Mouse (Mus musculus): ENCODE results near the gene Mmrn2. TPM values are rescaled to one million over a fixed set of nuclear protein-coding genes. Genes with fewer than 3 reads are reported as not detected.
A peak's percentile ranks its signal among the peaks of the same experiment; 100 is the strongest.
"Not testable (repeated sequence)": the region's sequence is repeated elsewhere in the genome, so short reads cannot be mapped to it uniquely, and the experiment has no call there.

Gene Mmrn2
- polyA plus RNA-seq, 1 experiment from 2014 or later: 29.2 TPM

DNA sequence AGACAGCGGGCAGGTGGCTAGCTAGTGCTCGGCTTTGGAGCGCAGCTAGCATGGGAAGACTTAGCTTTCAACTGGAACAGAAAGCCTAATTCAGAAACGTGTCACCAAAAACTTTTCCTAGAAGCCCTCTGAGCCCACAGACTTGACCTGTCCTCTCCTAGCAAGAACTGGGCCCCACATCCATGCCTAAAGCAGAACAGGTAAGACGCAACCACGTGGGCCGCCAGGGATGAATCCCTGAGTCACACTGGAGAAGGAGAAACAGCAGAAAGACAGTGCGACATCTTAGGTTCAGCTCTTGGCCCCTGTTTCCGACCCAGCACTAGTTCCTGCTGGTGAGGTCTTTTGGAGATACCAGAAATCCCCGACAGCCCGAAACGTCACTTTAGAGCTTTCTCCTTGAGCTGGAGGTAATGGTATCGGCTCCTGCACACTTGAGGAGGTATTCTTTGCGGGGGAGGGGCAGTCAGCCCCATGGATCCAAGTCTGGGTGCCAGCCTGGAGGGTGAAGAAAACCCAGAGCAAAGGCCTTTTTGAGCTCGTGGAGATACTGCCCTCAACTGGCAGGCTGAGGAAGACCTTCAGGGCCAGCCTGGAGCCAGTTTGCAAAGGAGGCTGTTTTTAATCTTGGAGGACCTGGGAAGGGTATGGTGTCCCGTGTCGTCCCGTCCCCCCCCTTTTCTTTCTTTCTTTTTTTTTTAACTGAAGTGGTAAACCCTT is 12.4 kb upstream of the Mmrn2 start:
- ATAC-seq (ENCODE audit: extremely low read depth, insufficient number of reproducible peaks, low FRiP score, low TSS enrichment): no peak
- Histone ChIP-seq H3K4me3 (peak overlapping the region; percentile 55), H3K4me1 (peaks cover 15% of the 10 kb centered on the region), H3K4me2 (peak overlapping the region; percentile 94), H3K9me3 (no peaks in the 10 kb centered on the region), H3K27ac (replicated peaks) (no peak overlapping the region), H3K9ac (peak overlapping the region; percentile 75), H3K36me3 (no peaks in the 10 kb centered on the region), H3K27me3 (replicated peaks) (peaks cover 14% of the 10 kb centered on the region; the same call in 1 of the 2 replicates)
- 28% methylated on average over 18 of the region's 18 CpGs for WGBS

DNA sequence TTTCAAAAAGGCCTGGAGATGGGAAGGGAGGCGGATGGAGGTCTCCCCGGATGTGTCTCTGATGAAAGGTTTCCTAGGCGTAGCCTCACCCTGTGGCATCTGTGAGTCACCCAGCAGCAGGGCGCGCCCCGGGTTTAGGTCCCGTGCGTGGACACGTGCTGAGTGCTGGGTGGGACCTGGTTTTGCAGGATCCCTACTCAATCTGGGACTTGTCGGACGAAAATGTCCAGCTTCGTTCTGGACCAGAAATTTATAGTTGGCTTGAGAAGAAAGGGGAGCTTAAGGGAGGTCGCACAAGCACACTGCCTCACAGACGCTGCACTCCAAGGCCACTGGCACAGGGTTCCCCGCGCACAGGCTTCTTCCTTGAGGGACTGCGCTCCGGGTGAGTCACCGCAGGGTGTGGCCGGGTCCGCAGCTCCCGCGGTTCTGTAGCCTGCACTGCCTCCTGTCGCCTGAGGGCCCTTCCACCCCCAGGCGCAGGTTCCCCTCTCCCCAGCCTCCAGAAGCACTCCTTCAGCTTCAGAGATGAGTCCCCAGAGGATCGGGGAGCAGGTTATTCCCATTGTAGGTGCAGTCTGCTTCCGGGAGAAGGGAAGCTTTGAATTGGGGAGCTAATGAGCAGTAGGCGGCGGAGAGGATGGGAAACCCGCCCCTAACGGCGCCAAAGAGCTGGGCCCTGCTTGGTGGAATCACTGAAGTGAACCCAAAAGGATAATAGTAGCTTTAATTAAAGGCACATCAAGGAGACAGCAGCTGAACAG is 11.6 kb upstream of the Mmrn2 start:
- H3K27me3 ChIP-seq (replicated peaks): peaks cover 14% of the 10 kb centered on the region; the same call in 1 of the 2 replicates
- H3K4me2 ChIP-seq: peak overlapping the region; percentile 94
- no peaks in the 10 kb centered on the region for H3K9me3 ChIP-seq
- no peaks in the 10 kb centered on the region for H3K36me3 ChIP-seq
- peak; percentile 61; the same call in 1 of the 2 replicates for ATAC-seq (ENCODE audit: extremely low read depth, insufficient number of reproducible peaks, low FRiP score, low TSS enrichment)
- H3K4me3 ChIP-seq: peak overlapping the region; percentile 55
- H3K4me1 ChIP-seq: peaks cover 15% of the 10 kb centered on the region
- 2% methylated on average over 32 of the region's 32 CpGs for WGBS
- H3K27ac ChIP-seq (replicated peaks): no peak overlapping the region
- H3K9ac ChIP-seq: peak overlapping the region; percentile 75

DNA sequence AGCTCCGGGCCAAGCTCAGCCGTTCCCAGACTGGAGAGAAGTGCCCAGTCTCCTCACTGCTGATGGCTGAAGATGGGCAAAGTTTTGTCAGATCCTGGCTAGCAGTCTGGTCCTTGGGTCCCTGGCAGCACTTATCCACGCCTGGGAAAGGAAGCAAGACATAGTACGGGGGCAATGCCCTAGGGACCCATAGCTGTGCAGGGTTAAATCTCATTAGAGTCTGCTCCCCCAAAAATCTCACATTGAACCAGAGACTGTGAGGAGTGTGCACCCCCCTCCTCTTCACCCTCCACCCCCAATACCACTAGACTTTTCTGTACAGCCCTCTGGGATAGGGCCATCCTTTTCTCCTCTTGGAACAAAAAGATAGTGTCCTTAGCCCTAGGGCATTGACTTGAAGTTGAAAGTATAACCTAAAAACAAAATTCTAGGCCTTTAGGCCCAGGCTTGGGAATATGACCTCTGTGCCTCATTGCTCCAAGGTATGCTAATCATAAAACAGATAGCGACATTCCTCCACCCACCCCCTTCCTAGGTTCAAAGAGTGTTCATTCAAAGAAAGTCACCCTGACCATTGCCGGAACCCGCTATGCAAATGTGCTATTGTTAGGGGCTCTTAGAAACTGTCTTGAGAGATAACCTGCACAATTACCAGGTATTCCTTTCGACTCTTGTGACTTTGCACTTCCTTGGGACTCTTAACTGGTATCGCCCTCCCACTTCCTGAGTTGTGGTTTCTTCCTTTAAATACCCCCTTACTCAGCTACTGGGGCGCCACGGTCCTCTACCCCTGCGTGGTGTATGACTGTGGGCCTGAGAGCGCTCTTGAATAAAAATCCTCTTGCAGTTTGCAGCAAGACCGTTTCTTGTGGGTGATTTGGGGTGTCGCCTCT is 10.8 kb upstream of the Mmrn2 start:
- not testable (repeated sequence) for H3K9me3 ChIP-seq; ATAC-seq (ENCODE audit: extremely low read depth, insufficient number of reproducible peaks, low FRiP score, low TSS enrichment); H3K27ac ChIP-seq (replicated peaks); H3K36me3 ChIP-seq
- peaks cover 14% of the 10 kb centered on the region; the same call in 1 of the 2 replicates for H3K27me3 ChIP-seq (replicated peaks)
- peak overlapping the region; percentile 94 for H3K4me2 ChIP-seq
- H3K4me1 ChIP-seq: peaks cover 15% of the 10 kb centered on the region
- 73% methylated on average over 15 of the region's 15 CpGs for WGBS
- peak overlapping the region; percentile 55 for H3K4me3 ChIP-seq
- peak overlapping the region; percentile 75 for H3K9ac ChIP-seq

DNA sequence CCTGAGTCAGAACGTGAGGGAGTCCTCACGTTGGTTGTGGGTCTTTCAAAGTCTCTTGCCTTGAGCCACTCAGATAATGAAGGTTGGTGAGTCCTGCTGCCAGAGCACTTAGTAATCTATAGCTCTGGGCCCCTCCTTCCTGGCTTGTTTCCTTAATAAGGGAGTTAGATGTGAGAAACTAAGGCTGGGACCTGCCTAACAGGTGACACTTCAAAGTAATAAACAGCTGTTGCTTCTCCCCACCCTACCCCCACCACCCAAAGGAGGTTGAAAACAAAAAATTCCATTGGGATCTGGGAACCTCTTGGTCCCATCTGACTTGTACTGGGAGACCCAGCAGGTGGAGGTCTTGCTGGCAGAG is 10.1 kb upstream of the Mmrn2 start:
- ATAC-seq (ENCODE audit: extremely low read depth, insufficient number of reproducible peaks, low FRiP score, low TSS enrichment): no peak
- Histone ChIP-seq H3K9me3 (no peaks in the 10 kb centered on the region), H3K4me3 (no peak overlapping the region), H3K27ac (replicated peaks) (no peak overlapping the region), H3K36me3 (no peaks in the 10 kb centered on the region), H3K27me3 (replicated peaks) (peaks cover 14% of the 10 kb centered on the region; the same call in 1 of the 2 replicates), H3K4me2 (no peak overlapping the region), H3K9ac (no peak overlapping the region), H3K4me1 (peaks cover 15% of the 10 kb centered on the region)
- WGBS: 73% methylated on average over 2 of the region's 2 CpGs

DNA sequence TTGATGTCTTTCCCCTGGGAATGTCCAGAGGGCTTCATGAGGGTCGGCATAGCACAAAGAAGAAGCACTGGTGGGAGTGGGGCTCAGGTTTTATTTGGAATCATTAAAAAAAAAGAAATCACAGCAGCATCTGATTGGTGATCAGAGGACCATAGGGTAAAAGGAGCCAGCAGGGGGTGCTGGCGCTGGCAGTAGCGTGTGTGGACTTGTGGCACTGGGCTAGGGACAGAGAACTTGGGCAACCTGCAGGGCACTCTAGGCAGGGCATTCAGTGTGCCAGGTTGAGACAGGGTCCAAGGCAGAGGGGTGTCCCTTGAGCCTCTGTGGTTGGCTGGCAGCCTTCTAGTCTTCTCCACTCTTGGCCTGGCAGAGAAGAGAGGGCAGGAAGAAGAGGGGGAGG is 5.1 kb upstream of the Mmrn2 start:
- Histone ChIP-seq H3K4me2 (no peak overlapping the region), H3K27ac (replicated peaks) (no peak overlapping the region), H3K36me3 (no peaks in the 10 kb centered on the region), H3K9ac (no peak overlapping the region), H3K9me3 (no peaks in the 10 kb centered on the region), H3K27me3 (replicated peaks) (no peaks in the 10 kb centered on the region), H3K4me3 (no peak overlapping the region), H3K4me1 (peaks cover 19% of the 10 kb centered on the region)
- 57% methylated on average over 3 of the region's 3 CpGs for WGBS
- ATAC-seq (ENCODE audit: extremely low read depth, insufficient number of reproducible peaks, low FRiP score, low TSS enrichment): no peak

DNA sequence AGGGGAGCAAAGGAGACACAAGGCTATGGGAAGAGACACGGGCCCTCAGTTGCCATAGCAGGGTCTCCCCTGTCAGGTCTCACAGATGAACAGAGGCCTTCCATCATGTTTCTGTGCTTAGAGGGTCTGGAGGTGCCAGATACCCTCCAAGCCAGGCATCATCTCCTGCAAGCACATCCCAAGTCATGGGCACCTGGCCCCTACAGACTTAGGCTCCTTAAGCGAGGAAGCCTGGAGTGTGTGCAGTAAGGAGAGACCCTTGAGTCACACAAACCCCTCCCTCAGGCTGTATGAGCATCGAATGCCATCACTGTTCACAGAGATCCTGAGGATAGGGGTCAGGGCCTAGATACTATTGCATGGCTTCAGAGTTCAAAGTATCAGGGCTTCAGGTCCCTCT is 4.3 kb upstream of the Mmrn2 start:
- Histone ChIP-seq H3K9ac (no peak overlapping the region), H3K4me1 (peaks cover 19% of the 10 kb centered on the region), H3K27ac (replicated peaks) (no peak overlapping the region), H3K9me3 (no peaks in the 10 kb centered on the region), H3K4me2 (no peak overlapping the region), H3K4me3 (no peak overlapping the region), H3K36me3 (no peaks in the 10 kb centered on the region), H3K27me3 (replicated peaks) (no peaks in the 10 kb centered on the region)
- ATAC-seq (ENCODE audit: extremely low read depth, insufficient number of reproducible peaks, low FRiP score, low TSS enrichment): no peak
- 74% methylated on average over 3 of the region's 3 CpGs for WGBS

DNA sequence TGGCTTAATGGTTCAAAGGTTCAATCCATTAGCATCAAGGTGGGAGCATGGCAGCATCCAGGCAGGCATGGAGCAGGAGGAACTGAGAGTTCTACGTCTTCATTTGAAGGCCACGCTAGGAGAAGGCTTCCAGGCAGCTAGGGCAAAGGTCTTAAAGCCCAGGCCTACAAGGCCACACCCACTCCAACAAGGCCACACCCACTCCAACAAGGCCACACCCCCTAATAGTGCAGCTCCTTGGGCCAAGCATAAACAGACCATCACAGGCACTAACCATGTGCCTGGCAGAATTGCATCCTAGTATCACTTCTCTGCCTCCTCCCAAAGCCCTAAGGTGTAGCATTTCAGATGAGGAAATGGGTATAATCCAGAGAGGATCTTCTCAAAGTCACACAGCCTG is 3.5 kb upstream of the Mmrn2 start:
- H3K4me2 ChIP-seq: no peak overlapping the region
- H3K36me3 ChIP-seq: no peaks in the 10 kb centered on the region
- no peaks in the 10 kb centered on the region for H3K27me3 ChIP-seq (replicated peaks)
- H3K4me1 ChIP-seq: peaks cover 19% of the 10 kb centered on the region
- H3K27ac ChIP-seq (replicated peaks): no peak overlapping the region
- no peak overlapping the region for H3K4me3 ChIP-seq
- H3K9me3 ChIP-seq: no peaks in the 10 kb centered on the region
- ATAC-seq (ENCODE audit: extremely low read depth, insufficient number of reproducible peaks, low FRiP score, low TSS enrichment): no peak
- H3K9ac ChIP-seq: no peak overlapping the region
- WGBS: 81% methylated on average over 2 of the region's 2 CpGs

DNA sequence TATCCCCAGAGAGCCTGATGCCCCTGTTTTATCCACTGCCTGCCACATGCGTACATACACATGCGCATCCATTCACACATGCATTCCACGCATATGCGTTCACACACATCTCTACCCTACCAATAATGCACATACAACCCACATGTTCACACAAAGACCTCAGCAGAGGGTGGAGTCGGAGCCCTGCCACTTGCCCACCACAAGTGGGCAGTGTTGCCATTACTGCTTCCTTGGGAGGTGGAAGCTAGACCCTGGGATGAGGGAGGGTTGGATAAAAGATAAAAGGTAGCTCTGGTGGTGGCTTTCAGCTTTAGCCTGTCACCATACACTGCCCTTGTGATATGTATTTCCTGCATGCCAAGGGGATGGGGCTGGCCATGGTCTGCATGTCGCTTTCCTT is 2.6 kb upstream of the Mmrn2 start:
- Histone ChIP-seq H3K9ac (no peak overlapping the region), H3K36me3 (no peaks in the 10 kb centered on the region), H3K9me3 (no peaks in the 10 kb centered on the region), H3K4me3 (no peak overlapping the region), H3K27me3 (replicated peaks) (no peaks in the 10 kb centered on the region), H3K4me2 (no peak overlapping the region), H3K27ac (replicated peaks) (no peak overlapping the region), H3K4me1 (peaks cover 20% of the 10 kb centered on the region)
- 78% methylated on average over 6 of the region's 6 CpGs for WGBS
- ATAC-seq (ENCODE audit: extremely low read depth, insufficient number of reproducible peaks, low FRiP score, low TSS enrichment): no peak

DNA sequence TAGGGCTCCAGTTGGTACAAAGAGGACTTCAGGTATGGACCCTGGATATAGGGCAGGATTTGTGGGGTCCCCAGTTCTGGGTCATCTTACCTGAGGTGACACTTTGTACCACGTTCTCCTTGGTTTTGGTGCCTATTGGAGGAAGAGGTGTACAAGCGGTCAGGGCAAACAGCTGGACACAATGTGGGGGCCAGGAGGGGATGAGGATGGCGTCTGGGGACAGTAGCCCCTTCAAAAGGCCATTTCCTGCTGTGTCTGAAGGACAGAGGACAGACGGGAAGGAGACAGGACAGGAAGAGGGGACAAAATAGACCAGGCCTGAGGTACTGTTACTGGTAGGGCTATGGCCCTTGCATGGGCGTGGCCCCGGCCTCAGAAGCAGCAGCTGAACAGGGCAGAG is 1.7 kb upstream of the Mmrn2 start:
- Histone ChIP-seq H3K4me3 (no peak overlapping the region), H3K9ac (no peak overlapping the region), H3K4me1 (peaks cover 29% of the 10 kb centered on the region), H3K9me3 (no peaks in the 10 kb centered on the region), H3K36me3 (no peaks in the 10 kb centered on the region), H3K27me3 (replicated peaks) (no peaks in the 10 kb centered on the region), H3K27ac (replicated peaks) (no peak overlapping the region), H3K4me2 (no peak overlapping the region)
- 74% methylated on average over 6 of the region's 6 CpGs for WGBS
- no peak for ATAC-seq (ENCODE audit: extremely low read depth, insufficient number of reproducible peaks, low FRiP score, low TSS enrichment)

DNA sequence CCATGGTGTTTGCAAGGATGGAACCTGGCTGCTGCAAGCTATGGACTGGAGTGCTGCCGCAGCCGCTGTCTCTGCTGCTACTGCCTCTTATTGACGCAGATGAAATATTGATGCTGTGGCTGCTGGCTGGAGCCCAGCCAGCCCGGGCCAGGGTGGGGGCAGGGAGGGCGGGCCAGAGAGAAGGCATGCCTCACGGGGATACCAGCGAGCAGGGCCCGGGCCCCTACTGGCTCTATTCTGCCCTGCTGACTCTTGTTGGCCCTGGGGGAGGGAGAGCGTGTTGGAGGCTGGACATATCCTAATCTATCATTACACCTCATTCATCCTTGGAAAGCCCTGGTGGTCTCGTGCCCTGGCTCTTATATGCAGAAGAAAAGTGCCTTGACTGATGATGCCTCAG is 688 bp upstream of the Mmrn2 start, which contains the start of gene Sncg:
Gene Sncg, minus strand, starts transcription at position 213 of the 400 bp plus-strand sequence.
- 45% methylated on average over 10 of the region's 10 CpGs for WGBS
- no peaks in the 10 kb centered on the region for H3K27me3 ChIP-seq (replicated peaks)
- H3K4me3 ChIP-seq: peak within 1 kb of the TSS; percentile 49
- ATAC-seq (ENCODE audit: extremely low read depth, insufficient number of reproducible peaks, low FRiP score, low TSS enrichment): no peak
- peak within 1 kb of the TSS; percentile 77 for H3K27ac ChIP-seq (replicated peaks)
- H3K36me3 ChIP-seq: no peaks in the 10 kb centered on the region
- H3K9ac ChIP-seq: peak within 1 kb of the TSS; percentile 68
- H3K4me2 ChIP-seq: peak within 1 kb of the TSS; percentile 64
- no peaks in the 10 kb centered on the region for H3K9me3 ChIP-seq
- peaks cover 39% of the 10 kb centered on the region for H3K4me1 ChIP-seq

DNA sequence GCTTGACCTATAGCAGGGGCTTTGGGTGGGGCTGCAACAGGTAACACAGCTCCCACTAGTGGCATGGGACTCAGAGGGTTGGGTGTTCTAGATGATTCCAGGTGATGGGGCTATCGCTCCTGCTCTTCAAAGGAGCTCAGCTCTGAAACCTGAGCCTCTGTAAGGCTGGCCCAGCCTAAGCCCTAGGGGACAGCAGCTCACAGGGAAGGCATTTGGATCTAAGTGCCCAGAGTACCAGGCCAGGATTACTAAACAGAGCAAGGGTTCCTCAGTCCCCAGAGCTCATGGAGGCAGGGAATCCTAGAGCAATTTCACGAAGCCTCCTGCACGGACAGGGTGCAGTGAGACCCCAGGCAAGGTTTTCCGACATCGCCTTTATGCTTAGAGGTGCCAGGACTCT is 676 bp downstream of the Mmrn2 start:
- peak overlapping the region; percentile 49 for H3K4me3 ChIP-seq
- no peak for ATAC-seq (ENCODE audit: extremely low read depth, insufficient number of reproducible peaks, low FRiP score, low TSS enrichment)
- peak overlapping the region; percentile 64 for H3K4me2 ChIP-seq
- H3K36me3 ChIP-seq: no peaks in the 10 kb centered on the region
- peak overlapping the region; percentile 77 for H3K27ac ChIP-seq (replicated peaks)
- no peaks in the 10 kb centered on the region for H3K27me3 ChIP-seq (replicated peaks)
- H3K9me3 ChIP-seq: no peaks in the 10 kb centered on the region
- peaks cover 41% of the 10 kb centered on the region for H3K4me1 ChIP-seq
- 66% methylated on average over 5 of the region's 5 CpGs for WGBS
- H3K9ac ChIP-seq: peak overlapping the region; percentile 68

Measured in heart, embryonic 13.5 days (tissue).